Mouse (Mus musculus) neural tube, embryonic 12.5 days (tissue): ENCODE results near the gene Ptchd3. TPM values are rescaled to one million over a fixed set of nuclear protein-coding genes. Genes with fewer than 3 reads are reported as not detected.
A peak's percentile ranks its signal among the peaks of the same experiment; 100 is the strongest.

Experiments used
- ATAC-seq: fragments of 200-750 bp; cut with Nextera tagmentation; 2 replicates; pipeline ENCODE4 v1.8.0; 2017; ENCODE audit warnings: low read depth, mild to moderate bottlenecking, moderate TSS enrichment, moderate library complexity; ENCODE audit not compliant: low FRiP score
- H3K27ac ChIP-seq: fragments of 300-500 bp; sonication (generic); 2 replicates; pipeline ENCODE4 v1.5.1; 2016
- H3K27me3 ChIP-seq: fragments of 300-500 bp; sonication (generic); replicated peaks from 2 replicates; pipeline ENCODE4 v1.6.1; 2016; ENCODE audit warnings: mild to moderate bottlenecking
- H3K36me3 ChIP-seq: fragments of 300-500 bp; sonication (generic); 2 replicates; pipeline ENCODE4 v1.6.1; 2016; ENCODE audit warnings: mild to moderate bottlenecking
- H3K4me1 ChIP-seq: fragments of 300-500 bp; sonication (generic); 2 replicates; pipeline ENCODE4 v1.6.1; 2016
- H3K4me2 ChIP-seq: fragments of 300-500 bp; sonication (generic); replicated peaks from 2 replicates; pipeline ENCODE4 v1.6.1; 2016; ENCODE audit warnings: mild to moderate bottlenecking
- H3K4me3 ChIP-seq: fragments of 300-500 bp; sonication (generic); 2 replicates; pipeline ENCODE4 v1.5.1; 2016
- H3K9ac ChIP-seq: fragments of 300-500 bp; sonication (generic); 2 replicates; pipeline ENCODE4 v1.6.1; 2016; ENCODE audit warnings: mild to moderate bottlenecking
- H3K9me3 ChIP-seq: fragments of 300-500 bp; sonication (generic); 2 replicates; pipeline ENCODE4 v1.6.1; 2016; ENCODE audit warnings: mild to moderate bottlenecking
- WGBS: fragments of 180-500 bp; shearing (Covaris S2); methylation state at CpG from one replicate; pipeline ENCODE4 v1.1.7; 2016; 5-methylcytosine and 5-hydroxymethylcytosine counted together
- polyA plus RNA-seq: library from polyadenylated mRNA; unstranded; fragments of >200 nt; fragmentation: Nextera tagmentation; extraction: Ambion mirVana; gene quantifications from 2 replicates; pipeline ENCODE4 v1.2.1, GENCODE M21; 2016

Ptchd3 gene
- polyA plus RNA-seq, 1 experiment from 2014 or later: not detected

DNA sequence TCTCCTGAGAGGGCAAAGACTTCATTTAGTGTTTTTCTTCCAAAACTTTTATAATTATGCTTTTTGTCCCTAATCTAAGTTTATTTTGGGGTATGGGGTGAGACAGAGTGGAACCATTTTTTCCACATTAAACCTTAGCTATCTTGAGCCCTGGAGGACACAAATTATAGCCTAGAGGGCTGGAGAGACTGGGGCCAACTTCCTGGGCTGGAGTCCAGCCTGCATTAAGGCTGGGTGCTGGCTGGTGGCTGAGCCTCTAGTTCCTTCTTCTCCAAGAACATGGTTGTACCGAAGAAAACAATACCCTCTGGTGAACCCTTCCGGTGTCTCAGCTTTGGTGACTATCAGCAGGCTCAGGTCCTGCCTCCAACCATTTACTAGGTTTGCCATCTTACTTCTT, 27.3 kb upstream of the Ptchd3 start:
- H3K27ac ChIP-seq: no peak overlapping the region
- H3K9ac ChIP-seq: no peak overlapping the region
- no peaks in the 10 kb centered on the region for H3K4me1 ChIP-seq
- no peaks in the 10 kb centered on the region for H3K36me3 ChIP-seq
- no peaks in the 10 kb centered on the region for H3K9me3 ChIP-seq
- no peak overlapping the region for H3K4me2 ChIP-seq
- H3K4me3 ChIP-seq: no peak overlapping the region
- WGBS: 92% methylated on average over 2 of the region's 2 CpGs
- no peak for ATAC-seq
- no peaks in the 10 kb centered on the region for H3K27me3 ChIP-seq

DNA sequence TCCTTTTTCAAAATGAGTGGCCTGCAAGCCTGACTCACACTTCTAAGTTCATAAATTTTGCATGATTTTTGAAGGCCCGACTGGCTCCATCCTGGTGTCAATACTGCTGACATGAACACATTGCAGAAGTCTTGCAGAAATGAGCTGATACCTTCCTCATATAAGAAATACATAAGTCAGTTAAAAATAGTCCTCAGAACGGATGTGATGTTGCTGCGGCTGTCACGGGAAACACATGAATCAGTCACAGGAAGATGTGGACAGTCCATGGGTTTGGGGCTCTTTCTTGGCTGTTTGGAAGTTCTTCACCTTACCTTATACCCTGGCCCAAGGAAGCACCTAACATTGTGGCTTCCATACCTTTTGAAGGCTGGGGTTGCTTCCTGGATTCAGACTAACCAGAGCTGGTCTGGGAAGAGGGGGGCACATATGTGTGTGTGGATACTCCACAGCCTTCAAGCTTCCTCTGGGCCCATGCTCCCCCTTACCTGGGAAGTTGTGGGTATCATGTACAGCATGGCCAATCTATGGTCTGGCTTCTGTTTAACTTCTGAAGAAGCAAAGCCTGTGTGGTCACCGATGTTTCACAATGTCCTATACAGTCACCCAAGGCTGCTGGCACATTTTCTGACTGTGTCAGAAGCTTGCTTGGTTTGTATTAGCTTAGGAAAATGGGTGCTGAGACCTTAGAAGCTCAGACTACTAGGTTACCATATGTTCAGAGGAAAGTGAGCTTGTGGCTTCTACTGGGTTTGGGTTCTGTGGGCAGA, 25.6 kb upstream of the Ptchd3 start:
- Histone ChIP-seq H3K27me3 (no peaks in the 10 kb centered on the region), H3K9me3 (no peaks in the 10 kb centered on the region), H3K4me3 (no peak overlapping the region), H3K4me1 (no peaks in the 10 kb centered on the region), H3K9ac (no peak overlapping the region), H3K4me2 (no peak overlapping the region), H3K27ac (no peak overlapping the region), H3K36me3 (no peaks in the 10 kb centered on the region)
- ATAC-seq: no peak
- 91% methylated on average over 5 of the region's 5 CpGs for WGBS

DNA sequence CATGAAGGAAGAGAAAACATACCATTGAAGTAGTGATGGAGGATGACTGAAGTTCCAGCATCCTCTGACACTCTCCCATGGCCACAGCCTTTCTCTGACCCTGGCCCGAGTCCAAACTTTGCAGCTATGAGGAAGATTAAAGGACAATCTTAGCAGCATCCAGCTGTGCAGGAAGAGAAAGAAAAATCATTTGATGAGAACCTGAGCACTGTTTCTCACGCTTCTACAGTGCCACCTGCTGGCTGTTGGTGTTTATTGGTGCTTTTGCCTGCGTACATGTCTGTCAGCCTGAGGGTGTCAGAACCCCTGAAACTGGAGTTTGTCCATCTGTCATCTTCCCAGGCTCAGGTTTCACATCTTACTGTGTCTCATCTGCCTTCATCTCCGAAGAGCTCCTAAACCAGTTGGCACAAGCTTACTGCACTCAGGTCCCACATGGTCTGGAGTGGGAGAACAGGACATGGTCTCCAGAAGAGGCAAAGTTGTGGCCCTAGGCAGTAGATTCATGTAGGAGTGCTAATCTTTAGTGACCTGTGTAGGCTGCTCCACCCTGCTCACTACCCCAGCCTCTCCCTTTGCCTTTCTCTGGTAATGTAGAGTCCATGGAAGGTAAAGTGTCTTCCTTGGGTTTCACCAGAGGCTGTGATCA, 21.7 kb upstream of the Ptchd3 start:
- H3K4me1 ChIP-seq: no peaks in the 10 kb centered on the region

DNA sequence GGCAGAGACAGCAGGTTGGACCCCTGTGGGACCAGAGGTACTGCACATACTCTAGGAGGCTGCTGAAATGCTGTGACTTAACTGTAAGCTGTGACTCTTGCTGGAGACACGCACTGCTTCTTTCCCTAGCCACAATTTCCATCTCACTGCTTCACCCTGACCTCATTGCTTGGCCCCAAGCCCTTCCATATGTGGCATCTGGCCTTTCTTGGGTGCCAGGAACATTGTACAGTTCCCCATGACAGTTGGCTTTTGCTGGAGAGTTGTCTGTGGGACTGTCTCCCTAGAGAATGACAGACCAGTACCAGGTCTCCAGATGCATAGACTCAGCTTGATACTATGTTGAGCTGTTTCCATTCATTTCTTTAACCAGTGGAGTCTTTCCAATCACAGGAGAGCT, 21.2 kb upstream of the Ptchd3 start:
- Histone ChIP-seq H3K4me2 (no peak overlapping the region), H3K27ac (no peak overlapping the region), H3K27me3 (no peaks in the 10 kb centered on the region), H3K36me3 (no peaks in the 10 kb centered on the region), H3K9me3 (no peaks in the 10 kb centered on the region), H3K9ac (no peak overlapping the region), H3K4me1 (no peaks in the 10 kb centered on the region), H3K4me3 (no peak overlapping the region)
- WGBS: 54% methylated on average over 1 of the region's 1 CpGs
- no peak for ATAC-seq

More for the DNA sequence above, 21.7 kb upstream of the Ptchd3 start:
- no peaks in the 10 kb centered on the region for H3K9me3 ChIP-seq
- WGBS: 7% methylated on average over 4 of the region's 4 CpGs
- H3K4me3 ChIP-seq: no peak overlapping the region
- no peak overlapping the region for H3K27ac ChIP-seq
- H3K4me2 ChIP-seq: no peak overlapping the region
- no peaks in the 10 kb centered on the region for H3K36me3 ChIP-seq
- no peaks in the 10 kb centered on the region for H3K27me3 ChIP-seq
- 0 out of 2 replicates have a peak, but pooled peaks have one; percentile 21 for ATAC-seq
- H3K9ac ChIP-seq: no peak overlapping the region; the same call in 1 of the 2 replicates

DNA sequence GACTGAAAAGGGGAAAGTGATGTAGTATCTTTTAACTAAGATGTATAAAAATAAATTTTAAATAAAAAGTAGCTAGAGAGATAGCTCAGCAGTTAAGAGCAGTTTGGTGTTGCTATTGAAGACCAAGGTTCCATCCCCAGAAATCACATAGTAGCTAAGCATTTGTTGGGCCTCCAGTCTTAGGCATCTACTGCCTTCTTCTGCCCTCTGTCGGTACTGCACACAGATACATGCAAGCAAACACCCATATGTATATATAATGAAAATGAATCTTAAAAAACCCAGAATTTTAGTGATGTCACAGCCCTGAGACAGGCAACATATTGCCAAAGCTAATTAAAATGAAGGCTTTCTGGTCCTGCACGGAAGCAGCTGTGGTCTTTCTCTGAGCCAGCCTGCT, 15.9 kb downstream of the Ptchd3 start:
- 56% methylated on average over 2 of the region's 2 CpGs for WGBS
- Histone ChIP-seq H3K4me1 (0 out of 2 replicates have a peak, but pooled peaks cover 5% of the 10 kb centered on the region), H3K27me3 (no peaks in the 10 kb centered on the region), H3K9me3 (no peaks in the 10 kb centered on the region), H3K27ac (no peak overlapping the region), H3K36me3 (no peaks in the 10 kb centered on the region), H3K4me3 (no peak overlapping the region), H3K9ac (no peak overlapping the region), H3K4me2 (no peak overlapping the region)
- ATAC-seq: no peak

DNA sequence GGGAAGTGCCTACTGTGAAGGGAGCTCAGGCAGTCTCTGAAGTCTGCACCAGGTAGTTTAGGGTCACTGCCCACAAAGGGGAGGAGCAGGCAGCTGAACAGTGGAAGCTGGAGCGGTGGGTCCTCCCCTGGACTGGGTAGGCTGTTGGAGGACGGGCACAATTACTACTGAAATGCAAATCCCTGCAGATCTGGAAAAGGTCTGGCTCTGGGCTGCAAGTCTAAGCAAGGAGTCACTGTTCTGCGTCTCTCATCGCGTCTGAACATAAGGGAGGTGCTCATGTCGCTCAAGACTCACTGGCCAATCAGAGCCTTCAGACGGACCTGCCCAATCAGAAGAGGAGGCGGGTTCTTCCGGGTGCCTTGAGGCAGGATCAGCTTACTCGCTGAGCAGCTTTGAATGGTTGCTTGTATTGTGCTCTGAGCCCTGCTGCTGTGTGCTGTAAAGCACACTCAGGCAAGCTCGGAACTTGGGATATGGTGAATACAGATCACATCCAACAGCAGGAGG, 17.8 kb downstream of the Ptchd3 start:
- Histone ChIP-seq H3K4me1 (0 out of 2 replicates have a peak, but pooled peaks cover 5% of the 10 kb centered on the region), H3K9me3 (0 out of 2 replicates have a peak, but pooled peaks cover 2% of the 10 kb centered on the region), H3K27me3 (no peaks in the 10 kb centered on the region), H3K4me3 (peak overlapping the region; percentile 46), H3K4me2 (peak overlapping the region; percentile 74), H3K27ac (no peak overlapping the region), H3K36me3 (no peaks in the 10 kb centered on the region), H3K9ac (peak overlapping the region; percentile 58)
- peak; percentile 99 for ATAC-seq
- WGBS: under 1% methylated on average over 11 of the region's 11 CpGs

Other genes starting within 250 kb of the Ptchd3 start
- 6.4 and 7.3 TPM in 2 replicates for gene B3gntl1, start 157.1 kb upstream of the Ptchd3 start, polyA plus RNA-seq
- gene Metrnl, start 128.7 kb upstream of the Ptchd3 start, polyA plus RNA-seq: 16.5 and 17.8 TPM in 2 replicates